Mouse (Mus musculus): ENCODE results near the gene Myrf.

- TF ChIP-seq POLR2A (IDR thresholded peaks at IDR 0.05; ENCODE audit: borderline replicate concordance, extremely low read depth, low read depth, low read length) (no peak), CTCF (IDR thresholded peaks at IDR 0.05; ENCODE audit: insufficient read depth, low read length) (no peak)
Observed at GRCm38 (mm10) chr19:10181225-10181624, 59.3 kb downstream of the Myrf start.
